ENCODE assay signal across 20 mouse cellular contexts in the genomic region with DNA sequence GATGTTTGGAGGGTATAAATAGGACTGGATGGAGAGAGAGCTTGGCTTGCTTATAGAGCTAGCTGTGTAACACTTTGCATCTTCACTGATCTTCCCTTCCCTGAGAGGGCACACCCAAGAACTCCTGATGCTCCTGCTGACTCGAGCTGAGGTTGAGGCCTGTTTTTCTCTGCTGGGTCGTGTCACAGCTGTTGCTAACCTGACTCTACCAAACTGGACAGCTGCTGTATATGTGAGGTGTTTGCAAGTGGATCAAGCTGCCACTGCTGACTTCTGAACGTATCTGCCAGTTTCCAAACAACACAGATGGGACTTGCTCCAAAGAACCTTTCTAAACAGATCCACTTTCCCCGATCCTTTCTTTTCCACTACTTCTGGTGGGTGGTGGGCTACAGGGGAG. TPM values are rescaled to one million over a fixed set of nuclear protein-coding genes. Genes with fewer than 3 reads are reported as not detected.
DNase-seq lines count a peak whose midpoint lies in the region; TF ChIP-seq lines count a peak whose summit lies in the region.
"Had no signal": no experiment of that assay in that cellular context is flagged by ENCODE, and none has a peak within 500 bp of the region (broad histone marks: within the 10 kb centered on the region; RNA-seq: fewer than 3 reads in every experiment).

No protein-coding gene starts in this region.

- peak overlapping the region; percentile 8; the same call in 1 of the 2 replicates for H3K27ac ChIP-seq in gastrocnemius, adult 2 months
- no peak overlapping the region for H3K27ac ChIP-seq in heart, embryonic 10.5 days

- H3K4me2 ChIP-seq in myocyte (ENCODE audit: low read depth) = no peak overlapping the region

- H3K4me3 ChIP-seq in gastrocnemius, adult 2 months = no peak overlapping the region
- H3K4me3 ChIP-seq in heart, embryonic 10.5 days = no peak overlapping the region
- no peak overlapping the region for H3K4me3 ChIP-seq in myocyte

- intact Hi-C loops in gastrocnemius, adult 2 months (cut with DNase I) = loop anchor here (10.0 kb wide), 1 partner anchor 168 kb away; no protein-coding TSS in a partner anchor

- no peak for TF ChIP-seq POLR2A in myocyte (IDR thresholded peaks at IDR 0.05; ENCODE audit: insufficient read length, low read depth)

- no peaks in the 10 kb centered on the region for H3K4me1 ChIP-seq in heart, embryonic 10.5 days

- WGBS in heart, embryonic 10.5 days = 80% methylated on average over 4 of the region's 4 CpGs

- no peaks in the 10 kb centered on the region for H3K79me2 ChIP-seq in myocyte (ENCODE audit: control insufficient read depth, insufficient read depth)

- no peak overlapping the region for H3ac ChIP-seq in myocyte (ENCODE audit: control insufficient read depth, insufficient read length)

- H3K9me3 ChIP-seq in heart, embryonic 10.5 days = no peaks in the 10 kb centered on the region
- H3K9me3 ChIP-seq: G1E had no signal

- no peak for DNase-seq in gastrocnemius, adult 2 months
- no peak for DNase-seq in gastrocnemius, postnatal 4 days (ENCODE audit: low spot score in 2 of 2)
- peak; percentile 81 for DNase-seq in heart, adult 11 months
- no peak for DNase-seq in heart, embryonic 10.5 days (ENCODE audit: low spot score)
- DNase-seq in skeletal muscle tissue, adult 2 months (ENCODE audit: low read depth, low spot score) = peak; percentile 11
- no peak for DNase-seq in natural killer cell, adult 2 months (ENCODE audit: low spot score in 2 of 2)
- DNase-seq in layer of hippocampus, adult 9-10 months (ENCODE audit: low spot score) = no peak
- DNase-seq: adrenal gland, adult 2 months; adrenal gland, adult 8-10 months; adrenal gland, postnatal 10 days; adrenal gland, postnatal 14 days; adrenal gland, postnatal 25 days; adrenal gland, postnatal 36 days; B cell, adult 2 months; cerebellum, adult 11 months; cerebellum, adult 11-12 months had no signal

- no peaks in the 10 kb centered on the region for H3K27me3 ChIP-seq in heart, embryonic 10.5 days (ENCODE audit: insufficient read depth, poor library complexity, severe bottlenecking)
- H3K27me3 ChIP-seq in myocyte (ENCODE audit: control insufficient read depth, insufficient read depth, insufficient read length) = no peaks in the 10 kb centered on the region
- H3K27me3 ChIP-seq: CH12.LX, Patski had no signal

- H3K36me3 ChIP-seq in heart, embryonic 10.5 days = peaks cover 42% of the 10 kb centered on the region
- peaks cover 18% of the 10 kb centered on the region for H3K36me3 ChIP-seq in myocyte (ENCODE audit: control insufficient read depth, insufficient read depth)

- no peak for TF ChIP-seq CTCF in gastrocnemius, adult 2 months (IDR thresholded peaks at IDR 0.05)

TF ChIP-seq in myocyte, 11 proteins besides CTCF, POLR2A, EP300 and RAD21:
- TF ChIP-seq MYOG (IDR thresholded peaks at IDR 0.05; ENCODE audit: control insufficient read depth in 1 of 3, insufficient read depth in 1 of 3, insufficient read length in 2 of 3, low read depth in 2 of 3) = peak; percentile 36 to 87 (median 80)
- TF ChIP-seq SRF (IDR thresholded peaks at IDR 0.05; ENCODE audit: control insufficient read depth, insufficient read length, low read depth) = no peak
- TF ChIP-seq USF1 (IDR thresholded peaks at IDR 0.05; ENCODE audit: low read depth) = no peak
- no peak for TF ChIP-seq REST (IDR thresholded peaks at IDR 0.05; ENCODE audit: insufficient read depth, insufficient read length)
- TF ChIP-seq MAX (IDR thresholded peaks at IDR 0.05; ENCODE audit: low read depth) = no peak
- TF ChIP-seq TCF3 (IDR thresholded peaks at IDR 0.05; ENCODE audit: insufficient read length, low read depth) = no peak
- peak; percentile 45 to 88 (median 66) for TF ChIP-seq MYOD1 (IDR thresholded peaks at IDR 0.05; ENCODE audit: control insufficient read depth in 1 of 3, insufficient read length in 2 of 3, low read depth in 2 of 3)

RNA-seq across cellular contexts. Expression of gene Babam2, which starts 9.3 kb away (rescaled TPM):
- total RNA-seq in gastrocnemius, adult 2 months (2021) = 10 to 100 TPM; 30.2 TPM
- 10 to 100 TPM; 45.0 to 51.0 TPM for total RNA-seq in gastrocnemius, postnatal 4 days (2021)
- 40.8 and 43.6 TPM in 2 replicates for polyA plus RNA-seq in heart, embryonic 10.5 days (2016; fragmentation: Nextera tagmentation; extraction: Ambion mirVana)
- 77.2 TPM for polyA plus RNA-seq in myocyte (2012; fragmentation: generic; extraction: Trizol)

RNA-seq across cellular contexts. Expression of gene Rbks, which starts 9.4 kb away (rescaled TPM):
- total RNA-seq in gastrocnemius, adult 2 months (2021) = 1 to 10 TPM; 3.9 to 5.9 TPM
- total RNA-seq in gastrocnemius, postnatal 4 days (2021) = 1 to 10 TPM; 2.9 to 4.6 TPM
- 6.2 and 6.8 TPM in 2 replicates for polyA plus RNA-seq in heart, embryonic 10.5 days (2016; fragmentation: Nextera tagmentation; extraction: Ambion mirVana)
- polyA plus RNA-seq in myocyte (2012; fragmentation: generic; extraction: Trizol) = 2.0 TPM

Comparison
In these comparisons a context has a peak if more than half of its experiments do, and no peak if none do; other contexts are left out.
1. DNase-seq: peak in heart, adult 11 months (single experiment) and skeletal muscle tissue, adult 2 months (single experiment); none in gastrocnemius, adult 2 months (single experiment), gastrocnemius, postnatal 4 days (0 of 2), heart, embryonic 10.5 days (single experiment), natural killer cell, adult 2 months (0 of 2) and layer of hippocampus, adult 9-10 months (single experiment).